Mouse (Mus musculus): ENCODE results near the gene Hist1h2af. TPM values are rescaled to one million over a fixed set of nuclear protein-coding genes. Genes with fewer than 3 reads are reported as not detected.

Gene Hist1h2af
- polyA plus RNA-seq, 1 experiment from 2014 or later, result not detected

Other genes with a start within 250 kb of the Hist1h2af start
- 31.4 TPM for gene Zfp322a, start 164.7 kb upstream of the Hist1h2af start, polyA plus RNA-seq (2017; shearing (Covaris generic))
- 12.6 TPM for gene Abt1, start 110.0 kb upstream of the Hist1h2af start, polyA plus RNA-seq (2017; shearing (Covaris generic))
- not detected for gene Btn1a1, start 68.0 kb upstream of the Hist1h2af start, polyA plus RNA-seq (2017; shearing (Covaris generic))
- not detected for gene Btn2a2, start 45.0 kb upstream of the Hist1h2af start, polyA plus RNA-seq (2017; shearing (Covaris generic))
- 5.4 TPM for gene Hist1h4h, start 2.9 kb upstream of the Hist1h2af start, polyA plus RNA-seq (2017; shearing (Covaris generic))
- gene Hist1h3g, start 1.5 kb downstream of the Hist1h2af start, polyA plus RNA-seq (2017; shearing (Covaris generic)), result not detected
- 0.53 TPM for gene Hist1h2bh, start 9.5 kb downstream of the Hist1h2af start, polyA plus RNA-seq (2017; shearing (Covaris generic))
- gene Hist1h3f, start 10.1 kb downstream of the Hist1h2af start, polyA plus RNA-seq (2017; shearing (Covaris generic)), result 0.29 TPM
- 1.1 TPM for gene Hist1h4f, start 17.7 kb downstream of the Hist1h2af start, polyA plus RNA-seq (2017; shearing (Covaris generic))
- 0.20 TPM for gene Hist1h1d, start 19.4 kb downstream of the Hist1h2af start, polyA plus RNA-seq (2017; shearing (Covaris generic))
- 0.83 TPM for gene Hist1h3e, start 28.5 kb downstream of the Hist1h2af start, polyA plus RNA-seq (2017; shearing (Covaris generic))
- gene Hist1h2ae, start 37.3 kb downstream of the Hist1h2af start, polyA plus RNA-seq (2017; shearing (Covaris generic)), result 0.97 TPM
- gene Hist1h2bg, start 37.5 kb downstream of the Hist1h2af start, polyA plus RNA-seq (2017; shearing (Covaris generic)), result 2.8 TPM
- not detected for gene Hist1h2bf, start 40.3 kb downstream of the Hist1h2af start, polyA plus RNA-seq (2017; shearing (Covaris generic))
- not detected for gene Hist1h2ad, start 40.5 kb downstream of the Hist1h2af start, polyA plus RNA-seq (2017; shearing (Covaris generic))
- gene Hist1h3d, start 41.9 kb downstream of the Hist1h2af start, polyA plus RNA-seq (2017; shearing (Covaris generic)), result not detected
- gene Hist1h4d, start 47.7 kb downstream of the Hist1h2af start, polyA plus RNA-seq (2017; shearing (Covaris generic)), result 36.0 TPM
- gene Hist1h2be, start 87.2 kb downstream of the Hist1h2af start, polyA plus RNA-seq (2017; shearing (Covaris generic)), result 2.7 TPM
- gene Hist1h1e, start 88.7 kb downstream of the Hist1h2af start, polyA plus RNA-seq (2017; shearing (Covaris generic)), result 6.7 TPM
- 0.36 TPM for gene Hist1h2ac, start 150.0 kb downstream of the Hist1h2af start, polyA plus RNA-seq (2017; shearing (Covaris generic))
- gene Hist1h2bc, start 150.3 kb downstream of the Hist1h2af start, polyA plus RNA-seq (2017; shearing (Covaris generic)), result 6.1 TPM
- not detected for gene Hist1h1t, start 161.9 kb downstream of the Hist1h2af start, polyA plus RNA-seq (2017; shearing (Covaris generic))
- gene Hist1h4c, start 164.5 kb downstream of the Hist1h2af start, polyA plus RNA-seq (2017; shearing (Covaris generic)), result 3.7 TPM
- 0.92 TPM for gene Hfe, start 176.9 kb downstream of the Hist1h2af start, polyA plus RNA-seq (2017; shearing (Covaris generic))
- gene Hist1h1c, start 204.9 kb downstream of the Hist1h2af start, polyA plus RNA-seq (2017; shearing (Covaris generic)), result 11.3 TPM
- gene Hist1h3c, start 211.7 kb downstream of the Hist1h2af start, polyA plus RNA-seq (2017; shearing (Covaris generic)), result not detected
- gene Hist1h2bb, start 212.8 kb downstream of the Hist1h2af start, polyA plus RNA-seq (2017; shearing (Covaris generic)), result 0.86 TPM
- gene Hist1h2ab, start 217.2 kb downstream of the Hist1h2af start, polyA plus RNA-seq (2017; shearing (Covaris generic)), result not detected
- gene Hist1h3b, start 218.4 kb downstream of the Hist1h2af start, polyA plus RNA-seq (2017; shearing (Covaris generic)), result 0.67 TPM
- 9.6 TPM for gene Hist1h4b, start 223.1 kb downstream of the Hist1h2af start, polyA plus RNA-seq (2017; shearing (Covaris generic))
- gene Hist1h4a, start 227.3 kb downstream of the Hist1h2af start, polyA plus RNA-seq (2017; shearing (Covaris generic)), result not detected
- 1.6 TPM for gene Hist1h3a, start 228.5 kb downstream of the Hist1h2af start, polyA plus RNA-seq (2017; shearing (Covaris generic))
- 1.3 TPM for gene Hist1h1a, start 229.8 kb downstream of the Hist1h2af start, polyA plus RNA-seq (2017; shearing (Covaris generic))
- not detected for gene Trim38, start 236.0 kb downstream of the Hist1h2af start, polyA plus RNA-seq (2017; shearing (Covaris generic))

Measured in CD4-positive, CD25-positive, alpha-beta regulatory T cell, adult 9 weeks (primary cell).